ENCODE assay signal across 27 mouse cellular contexts in the genomic region with DNA sequence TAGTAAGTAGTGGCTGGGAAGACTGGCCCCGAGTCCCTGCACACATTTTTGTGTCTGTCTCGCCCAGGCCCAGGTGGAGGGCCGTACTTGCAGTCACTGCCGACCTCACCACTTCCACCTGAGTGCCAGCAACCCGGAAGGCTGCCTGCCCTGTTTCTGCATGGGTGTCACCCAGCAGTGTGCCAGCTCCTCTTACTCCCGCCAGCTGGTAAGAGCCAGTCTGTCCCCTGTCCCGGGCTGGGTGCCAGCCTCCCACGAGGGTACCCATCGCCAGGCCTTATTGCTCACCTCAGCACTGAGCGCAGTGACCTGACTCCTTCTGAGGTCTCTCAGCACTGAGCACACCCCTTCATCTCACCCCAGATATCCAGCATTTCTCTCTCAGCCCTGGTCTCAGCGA. TPM values are rescaled to one million over a fixed set of nuclear protein-coding genes. Genes with fewer than 3 reads are reported as not detected.
DNase-seq lines count a peak whose midpoint lies in the region.
"Had no signal": no experiment of that assay in that cellular context is flagged by ENCODE, and none has a peak within 500 bp of the region (broad histone marks: within the 10 kb centered on the region; RNA-seq: fewer than 3 reads in every experiment).

No protein-coding gene starts in this region.

- H3K9me3 ChIP-seq in heart, embryonic 10.5 days = no peaks in the 10 kb centered on the region
- H3K9me3 ChIP-seq: embryonic facial prominence, embryonic 13.5 days; hindbrain, embryonic 13.5 days had no signal

- H3K4me3 ChIP-seq in heart, embryonic 10.5 days = no peak overlapping the region
- H3K4me3 ChIP-seq: embryonic facial prominence, embryonic 13.5 days; hindbrain, embryonic 13.5 days had no signal

- 0 out of 2 replicates have a peak, but pooled peaks cover 6% of the 10 kb centered on the region for H3K4me1 ChIP-seq in heart, embryonic 10.5 days
- H3K4me1 ChIP-seq: hindbrain, embryonic 13.5 days had no signal

- intact Hi-C loops in heart, postnatal 10 days (cut with DNase I) = loop anchor here (2.0 kb wide), 1 partner anchor 17 kb away; no protein-coding TSS in a partner anchor

- no peaks in the 10 kb centered on the region for H3K27me3 ChIP-seq in heart, embryonic 10.5 days (ENCODE audit: insufficient read depth, poor library complexity, severe bottlenecking)
- H3K27me3 ChIP-seq: CH12.LX; embryonic facial prominence, embryonic 13.5 days; hindbrain, embryonic 13.5 days had no signal

- peaks cover 99% of the 10 kb centered on the region for H3K36me3 ChIP-seq in heart, embryonic 10.5 days
- H3K36me3 ChIP-seq: hindbrain, embryonic 13.5 days had no signal

- DNase-seq in gastrocnemius, adult 18-20 months (ENCODE audit: low spot score) = peak; percentile 50
- DNase-seq in gastrocnemius, postnatal 4 days (ENCODE audit: low spot score in 2 of 2) = no peak
- DNase-seq in heart, postnatal 10 days = peak; percentile 55 to 65
- no peak for DNase-seq in heart, embryonic 10.5 days (ENCODE audit: low spot score)
- peak; percentile 73 for DNase-seq in brain, adult 2 months (ENCODE audit: low read depth, low spot score)
- DNase-seq in cerebellum, postnatal 10 days = peak; percentile 61 to 71
- no peak for DNase-seq in layer of hippocampus, adult 9-10 months (ENCODE audit: low spot score)
- DNase-seq in Muller cell, postnatal 12 days (ENCODE audit: inconsistent ontology term) = no peak
- DNase-seq: adrenal gland, adult 2 months; forebrain, postnatal 0 days; kidney, adult 9 months; kidney, postnatal 4 days; liver; retina, postnatal 1 day had no signal

- 90% methylated on average over 11 of the region's 11 CpGs for WGBS in heart, embryonic 10.5 days

- no peak overlapping the region for H3K27ac ChIP-seq in heart, embryonic 10.5 days
- H3K27ac ChIP-seq: embryonic facial prominence, embryonic 13.5 days; hindbrain, embryonic 13.5 days had no signal

RNA-seq across cellular contexts. Expression of gene Ldlrad2, which starts 52.4 kb away (rescaled TPM):
- not detected for total RNA-seq in gastrocnemius, adult 18-20 months (2021)
- total RNA-seq in gastrocnemius, postnatal 4 days (2021) = not detected
- total RNA-seq in heart, postnatal 10 days (2021) = not detected
- 0.39 TPM in 1 of 2 replicates, not detected in the other for polyA plus RNA-seq in heart, embryonic 10.5 days (2016; fragmentation: Nextera tagmentation; extraction: Ambion mirVana)
- total RNA-seq: adrenal gland, adult 2 months; CH12.LX; forebrain, postnatal 0 days; layer of hippocampus, postnatal 14 days; left cerebral cortex, postnatal 10 days; megakaryocyte, adult 5-6 weeks had no signal
- polyA plus RNA-seq: brain, embryonic 14.5 days; cortical plate, adult 2 months; embryonic facial prominence, embryonic 13.5 days; forebrain, postnatal 0 days; gonadal fat pad, adult 2 months; intestine, embryonic 14.5 days; midbrain, embryonic 16.5 days; small intestine, adult 2 months; thymus, postnatal 0 days had no signal

RNA-seq across cellular contexts. Expression of gene Hspg2, which starts 53.4 kb away (rescaled TPM):
- total RNA-seq in gastrocnemius, adult 18-20 months (2021) = 10 to 100 TPM; 53.7 to 61.6 TPM
- total RNA-seq in gastrocnemius, postnatal 4 days (2021) = 100 to 1,000 TPM; 336 to 381 TPM
- total RNA-seq in heart, postnatal 10 days (2021) = 100 to 1,000 TPM; 524 to 560 TPM
- 52.0 and 58.9 TPM in 2 replicates for polyA plus RNA-seq in heart, embryonic 10.5 days (2016; fragmentation: Nextera tagmentation; extraction: Ambion mirVana)

Comparison
In these comparisons a context has a peak if more than half of its experiments do, and no peak if none do; other contexts are left out.
1. DNase-seq: peak in gastrocnemius, adult 18-20 months (single experiment), heart, postnatal 10 days (2 of 2), brain, adult 2 months (single experiment) and cerebellum, postnatal 10 days (2 of 2); none in gastrocnemius, postnatal 4 days (0 of 2), heart, embryonic 10.5 days (single experiment), layer of hippocampus, adult 9-10 months (single experiment) and Muller cell, postnatal 12 days (single experiment).
2. RNA of gene Hspg2, which starts 53.4 kb away (total RNA-seq): 524 to 560 TPM in heart, postnatal 10 days and 336 to 381 TPM in gastrocnemius, postnatal 4 days; 53.7 to 61.6 TPM in gastrocnemius, adult 18-20 months; every median in the first group is over 4 times any median in the second.